Mouse (Mus musculus) liver, embryonic 14.5 days (tissue): ENCODE results near the gene Nsd1.

Source experiments
- CTCF ChIP-seq: IDR thresholded peaks from 2 replicates; pipeline ENCODE4 v1.5.1; 2016; ENCODE audit warnings: antibody characterized with exemption, low read depth, control low read depth
- EP300 ChIP-seq: IDR thresholded peaks from 2 replicates; pipeline ENCODE4 v1.6.1; 2016; ENCODE audit warnings: antibody characterized with exemption, low read depth

- TF ChIP-seq EP300 (no peak), CTCF (no peak)
These were observed 119.1 kb downstream of the Nsd1 start for GRCm38 (mm10) chr13:55328641-55329040.
